Mouse (Mus musculus): ENCODE results near the gene Cemip2. TPM values are rescaled to one million over a fixed set of nuclear protein-coding genes. Genes with fewer than 3 reads are reported as not detected.

Gene Cemip2
- polyA plus RNA-seq, 1 experiment from 2014 or later, result 61.4 TPM

GRCm38 (mm10) chr19:21824146-21824545 lies 46.0 kb downstream of the Cemip2 start:
- Histone ChIP-seq H3K4me3 (no peak overlapping the region), H3K4me1 (0 out of 2 replicates have a peak, but pooled peaks cover 2% of the 10 kb centered on the region), H3K9me3 (no peaks in the 10 kb centered on the region), H3K27me3 (replicated peaks; ENCODE audit: low read depth, poor library complexity, severe bottlenecking) (no peaks in the 10 kb centered on the region), H3K36me3 (replicated peaks) (peaks cover 92% of the 10 kb centered on the region), H3K27ac (replicated peaks) (no peak overlapping the region)
- DNase-seq (ENCODE audit: low spot score), result no peak
- WGBS, result 90% methylated on average over 5 of the region's 5 CpGs

DNA sequence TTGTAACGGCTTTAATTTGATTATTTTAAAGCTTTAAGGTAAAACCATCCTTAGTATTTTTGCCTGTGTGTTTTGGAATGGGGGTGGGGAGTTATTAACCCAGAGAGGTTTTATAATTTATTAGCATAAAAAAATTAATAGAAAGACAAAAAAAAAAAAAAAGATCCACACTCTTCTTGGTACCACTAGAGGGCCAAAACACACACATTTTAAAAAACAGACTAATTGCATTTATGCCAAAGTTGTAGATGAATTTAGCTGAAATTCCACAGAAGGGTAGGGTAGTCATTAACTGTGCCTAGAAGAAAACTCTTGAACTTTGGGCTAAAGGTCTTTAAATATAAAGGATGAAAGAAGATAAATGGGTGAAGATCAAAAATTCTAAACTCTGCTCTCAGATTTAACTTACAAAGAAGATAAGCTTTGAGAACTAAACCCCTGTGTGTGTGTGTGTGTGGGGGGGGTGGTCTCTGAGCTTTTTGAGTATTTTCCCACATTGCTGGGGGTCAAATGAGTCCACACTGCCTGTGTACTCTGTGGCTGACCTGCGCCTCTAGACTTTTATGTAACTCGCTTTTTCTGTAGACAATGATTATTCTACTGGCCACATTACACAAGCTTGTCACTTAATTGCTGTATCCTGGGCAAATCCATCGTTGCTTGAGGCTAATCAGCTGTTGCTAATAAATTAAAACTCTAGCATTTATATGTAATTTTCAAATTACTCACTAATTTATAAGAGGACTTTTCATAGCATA lies 47.2 kb downstream of the Cemip2 start:
- Histone ChIP-seq H3K27me3 (replicated peaks; ENCODE audit: low read depth, poor library complexity, severe bottlenecking) (no peaks in the 10 kb centered on the region), H3K9me3 (no peaks in the 10 kb centered on the region), H3K27ac (replicated peaks) (no peak overlapping the region), H3K4me1 (0 out of 2 replicates have a peak, but pooled peaks cover 2% of the 10 kb centered on the region), H3K36me3 (replicated peaks) (peaks cover 92% of the 10 kb centered on the region), H3K4me3 (no peak overlapping the region)
- no peak for DNase-seq (ENCODE audit: low spot score)
- 70% methylated on average over 4 of the region's 4 CpGs for WGBS

DNA sequence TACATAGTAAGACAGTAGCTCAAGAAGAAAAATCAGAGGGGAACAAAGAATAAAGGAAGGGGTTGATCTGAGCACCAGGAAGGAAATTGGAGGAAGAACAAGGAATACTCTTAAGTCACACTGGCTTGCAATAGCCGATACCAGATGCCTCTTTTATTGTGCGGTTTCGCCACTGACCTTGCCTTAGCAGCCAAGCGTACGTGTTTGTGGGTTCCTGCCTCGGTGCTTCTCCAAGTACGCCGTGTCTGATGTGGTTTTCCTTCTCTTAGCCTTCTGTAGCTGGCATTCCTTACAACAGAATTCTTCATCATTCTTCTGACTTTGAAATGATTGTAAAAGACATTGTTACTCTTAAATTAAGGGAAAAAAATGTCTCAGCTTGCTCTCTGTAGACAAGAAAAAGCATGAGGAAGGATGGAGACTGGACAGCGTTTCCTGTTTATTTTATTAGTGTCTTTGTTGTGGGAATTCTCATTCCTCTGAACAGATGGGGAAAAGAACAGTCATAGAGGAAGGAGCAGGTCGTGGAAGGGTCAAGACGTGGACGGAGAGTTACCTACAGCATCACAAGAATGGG lies 55.4 kb downstream of the Cemip2 start:
- H3K27ac ChIP-seq (replicated peaks), result no peak overlapping the region
- DNase-seq (ENCODE audit: low spot score), result no peak

GRCm38 (mm10) chr19:21834952-21835351 lies 56.8 kb downstream of the Cemip2 start:
- Histone ChIP-seq H3K27me3 (replicated peaks; ENCODE audit: low read depth, poor library complexity, severe bottlenecking) (no peaks in the 10 kb centered on the region), H3K36me3 (replicated peaks) (peaks cover 95% of the 10 kb centered on the region), H3K4me3 (no peak overlapping the region), H3K4me1 (no peaks in the 10 kb centered on the region), H3K27ac (replicated peaks) (no peak overlapping the region), H3K9me3 (no peaks in the 10 kb centered on the region)
- no peak for DNase-seq (ENCODE audit: low spot score)
- WGBS, result 95% methylated on average over 7 of the region's 7 CpGs

More for the DNA sequence above, 55.4 kb downstream of the Cemip2 start:
- 84% methylated on average over 12 of the region's 12 CpGs for WGBS
- H3K36me3 ChIP-seq (replicated peaks), result peaks cover 98% of the 10 kb centered on the region
- H3K4me3 ChIP-seq, result no peak overlapping the region
- H3K9me3 ChIP-seq, result no peaks in the 10 kb centered on the region
- H3K27me3 ChIP-seq (replicated peaks; ENCODE audit: low read depth, poor library complexity, severe bottlenecking), result no peaks in the 10 kb centered on the region
- no peaks in the 10 kb centered on the region for H3K4me1 ChIP-seq

DNA sequence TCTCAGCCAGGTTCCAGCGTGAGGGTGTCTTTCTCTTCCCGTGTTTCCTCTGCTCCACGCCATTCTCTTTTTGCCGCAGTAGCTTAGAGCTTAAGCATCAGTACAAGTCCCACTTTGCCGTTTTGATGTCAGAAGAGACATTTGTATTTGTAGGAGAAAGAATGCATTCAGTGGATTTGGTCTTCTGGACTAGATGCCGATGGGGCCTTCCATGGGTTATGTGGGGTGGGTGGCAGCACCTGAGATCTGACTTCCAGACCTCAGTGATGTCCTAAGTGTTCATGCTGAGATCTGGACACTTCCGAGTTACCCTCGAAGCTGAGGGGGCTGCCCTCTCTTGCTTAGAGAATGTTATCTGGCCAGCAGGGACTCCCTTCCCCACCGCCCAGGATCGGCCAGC lies 72.6 kb downstream of the Cemip2 start:
- no peak overlapping the region for H3K4me3 ChIP-seq
- no peaks in the 10 kb centered on the region for H3K27me3 ChIP-seq (replicated peaks; ENCODE audit: low read depth, poor library complexity, severe bottlenecking)
- peaks cover 97% of the 10 kb centered on the region for H3K36me3 ChIP-seq (replicated peaks)
- WGBS, result 90% methylated on average over 10 of the region's 10 CpGs
- DNase-seq (ENCODE audit: low spot score), result no peak
- no peaks in the 10 kb centered on the region for H3K4me1 ChIP-seq
- no peaks in the 10 kb centered on the region for H3K9me3 ChIP-seq
- no peak overlapping the region for H3K27ac ChIP-seq (replicated peaks)

GRCm38 (mm10) chr19:21854526-21855228 lies 76.5 kb downstream of the Cemip2 start:
- Histone ChIP-seq H3K4me1 (no peaks in the 10 kb centered on the region), H3K27me3 (replicated peaks; ENCODE audit: low read depth, poor library complexity, severe bottlenecking) (no peaks in the 10 kb centered on the region), H3K36me3 (replicated peaks) (peaks cover 92% of the 10 kb centered on the region), H3K27ac (replicated peaks) (no peak overlapping the region), H3K4me3 (no peak overlapping the region), H3K9me3 (no peaks in the 10 kb centered on the region)
- WGBS, result 94% methylated on average over 5 of the region's 5 CpGs
- no peak for DNase-seq (ENCODE audit: low spot score)

DNA sequence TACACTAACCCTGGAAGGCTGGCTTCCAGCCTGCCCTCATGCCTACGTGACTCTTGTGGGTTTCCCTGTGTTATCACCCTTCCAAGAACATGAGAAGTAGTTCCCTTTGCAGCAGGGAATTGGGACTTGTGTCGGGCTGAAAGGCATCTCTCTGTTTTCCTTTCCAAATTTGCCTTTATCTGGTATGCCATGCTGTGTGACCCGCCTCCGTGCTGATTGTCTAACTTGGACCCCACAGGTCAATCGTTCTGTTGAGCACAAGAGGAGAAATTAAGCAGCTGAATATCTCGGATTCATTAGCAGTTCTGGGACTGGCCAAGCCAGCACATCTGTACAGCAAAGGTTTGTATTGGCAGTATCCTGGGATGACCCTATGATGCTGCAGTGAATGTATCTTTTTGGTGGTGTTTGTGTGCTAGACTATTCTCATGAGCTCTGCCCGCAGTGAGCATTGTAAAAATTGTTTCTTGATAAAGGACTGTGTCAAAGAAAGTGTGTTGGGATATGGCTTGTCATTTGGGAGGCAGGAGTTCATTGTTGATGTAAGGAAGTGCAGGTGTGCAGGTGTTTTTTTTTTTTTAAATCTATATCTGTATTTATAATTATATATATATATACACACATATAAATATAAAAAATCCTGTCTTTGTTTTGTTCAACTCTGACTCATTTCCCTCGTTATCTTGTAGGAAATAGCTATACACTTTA lies 77.4 kb downstream of the Cemip2 start:
- Histone ChIP-seq H3K4me3 (no peak overlapping the region), H3K27me3 (replicated peaks; ENCODE audit: low read depth, poor library complexity, severe bottlenecking) (no peaks in the 10 kb centered on the region), H3K9me3 (no peaks in the 10 kb centered on the region), H3K36me3 (replicated peaks) (peaks cover 89% of the 10 kb centered on the region), H3K27ac (replicated peaks) (no peak overlapping the region), H3K4me1 (no peaks in the 10 kb centered on the region)
- no peak for DNase-seq (ENCODE audit: low spot score)
- WGBS, result 88% methylated on average over 8 of the region's 8 CpGs

GRCm38 (mm10) chr19:21858846-21859521 lies 80.8 kb downstream of the Cemip2 start:
- Histone ChIP-seq H3K4me1 (peaks cover 6% of the 10 kb centered on the region; the same call in 1 of the 2 replicates), H3K36me3 (replicated peaks) (peaks cover 60% of the 10 kb centered on the region), H3K27ac (replicated peaks) (no peak overlapping the region), H3K27me3 (replicated peaks; ENCODE audit: low read depth, poor library complexity, severe bottlenecking) (no peaks in the 10 kb centered on the region), H3K4me3 (no peak overlapping the region), H3K9me3 (no peaks in the 10 kb centered on the region)
- WGBS, result 81% methylated on average over 12 of the region's 12 CpGs
- DNase-seq (ENCODE audit: low spot score), result no peak

GRCm38 (mm10) chr19:21860132-21860531 lies 82.0 kb downstream of the Cemip2 start:
- peaks cover 6% of the 10 kb centered on the region; the same call in 1 of the 2 replicates for H3K4me1 ChIP-seq
- no peaks in the 10 kb centered on the region for H3K27me3 ChIP-seq (replicated peaks; ENCODE audit: low read depth, poor library complexity, severe bottlenecking)
- no peak overlapping the region for H3K4me3 ChIP-seq
- no peak overlapping the region for H3K27ac ChIP-seq (replicated peaks)
- no peaks in the 10 kb centered on the region for H3K9me3 ChIP-seq
- no peak for DNase-seq (ENCODE audit: low spot score)
- WGBS, result 83% methylated on average over 5 of the region's 5 CpGs
- H3K36me3 ChIP-seq (replicated peaks), result peaks cover 49% of the 10 kb centered on the region

DNA sequence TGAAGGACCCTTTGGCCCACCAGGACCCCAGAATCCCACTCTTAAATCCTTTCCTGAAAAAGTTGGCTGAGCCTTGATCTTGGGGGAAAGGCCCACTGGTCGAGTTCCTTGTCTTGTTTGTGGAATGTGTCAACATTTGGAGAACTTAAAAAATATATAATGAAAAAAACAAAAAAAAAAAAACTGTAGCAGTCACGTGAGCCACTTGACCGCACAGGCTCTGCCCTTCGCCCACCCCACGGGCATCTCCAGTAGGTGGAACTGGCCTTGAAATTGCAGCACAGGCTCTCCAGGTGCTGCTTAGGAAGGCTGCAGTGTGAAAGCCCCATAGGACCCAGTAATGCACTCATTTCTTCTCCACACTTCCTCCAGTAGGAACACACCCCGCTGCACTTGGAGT lies 82.8 kb downstream of the Cemip2 start:
- H3K27me3 ChIP-seq (replicated peaks; ENCODE audit: low read depth, poor library complexity, severe bottlenecking), result no peaks in the 10 kb centered on the region

DNA sequence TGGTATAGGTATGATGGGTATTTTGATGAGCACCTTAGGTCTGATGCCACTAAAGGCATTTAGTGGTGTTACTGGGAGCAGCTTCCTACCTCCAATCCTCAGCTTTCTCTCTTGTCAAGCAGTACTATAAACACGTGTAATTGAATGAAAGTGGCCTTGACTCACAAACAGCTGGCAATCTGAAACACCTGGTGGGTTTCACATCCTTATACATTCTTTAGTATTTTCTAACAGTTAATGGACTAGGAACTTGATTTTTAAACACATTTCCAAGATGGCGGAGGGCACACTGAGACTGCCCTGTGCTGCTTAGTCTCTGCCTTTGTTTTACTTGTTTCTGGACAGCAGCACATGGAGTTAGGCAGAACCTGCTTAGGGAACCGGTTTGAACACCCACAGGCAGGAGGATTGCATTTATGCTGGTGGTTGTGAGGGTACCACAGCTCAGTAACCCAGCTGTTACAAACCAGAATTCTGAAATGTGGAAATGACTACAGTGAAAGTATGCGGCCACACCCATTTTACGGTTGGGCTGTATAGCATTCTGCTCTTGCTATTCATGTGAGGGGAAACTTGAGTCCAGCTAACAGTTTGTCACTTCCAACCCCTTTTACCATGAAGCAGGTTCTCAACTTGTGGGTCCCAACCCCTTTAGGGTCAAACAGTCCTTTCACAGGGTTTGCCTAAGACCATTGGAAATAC lies 84.3 kb downstream of the Cemip2 start:
- peaks cover 6% of the 10 kb centered on the region; the same call in 1 of the 2 replicates for H3K4me1 ChIP-seq
- DNase-seq (ENCODE audit: low spot score), result no peak

More for the DNA sequence above, 82.8 kb downstream of the Cemip2 start:
- Histone ChIP-seq H3K4me1 (peaks cover 6% of the 10 kb centered on the region; the same call in 1 of the 2 replicates), H3K4me3 (no peak overlapping the region), H3K9me3 (no peaks in the 10 kb centered on the region), H3K27ac (replicated peaks) (no peak overlapping the region), H3K36me3 (replicated peaks) (peaks cover 42% of the 10 kb centered on the region)
- 90% methylated on average over 6 of the region's 6 CpGs for WGBS
- no peak for DNase-seq (ENCODE audit: low spot score)

More for the DNA sequence above, 84.3 kb downstream of the Cemip2 start:
- 85% methylated on average over 5 of the region's 5 CpGs for whole genome bisulfite sequencing
- H3K9me3 ChIP-seq, result no peaks in the 10 kb centered on the region
- H3K36me3 ChIP-seq (replicated peaks), result peaks cover 27% of the 10 kb centered on the region
- H3K4me3 ChIP-seq, result no peak overlapping the region
- no peaks in the 10 kb centered on the region for H3K27me3 ChIP-seq (replicated peaks; ENCODE audit: low read depth, poor library complexity, severe bottlenecking)
- H3K27ac ChIP-seq (replicated peaks), result no peak overlapping the region

Data from embryonic facial prominence, embryonic 10.5 days (tissue).